Mouse (Mus musculus): ENCODE results near the gene Faap100.
"Not testable (repeated sequence)": the region's sequence is repeated elsewhere in the genome, so short reads cannot be mapped to it uniquely, and the experiment has no call there.

Gene Faap100

GRCm38 (mm10) chr11:120350711-120351110, 27.9 kb downstream of the Faap100 start:
- DNase-seq: peak; percentile 75

- peak; percentile 94 for DNase-seq
These were observed 28.4 kb downstream of the Faap100 start for GRCm38 (mm10) chr11:120349986-120350702.

DNA sequence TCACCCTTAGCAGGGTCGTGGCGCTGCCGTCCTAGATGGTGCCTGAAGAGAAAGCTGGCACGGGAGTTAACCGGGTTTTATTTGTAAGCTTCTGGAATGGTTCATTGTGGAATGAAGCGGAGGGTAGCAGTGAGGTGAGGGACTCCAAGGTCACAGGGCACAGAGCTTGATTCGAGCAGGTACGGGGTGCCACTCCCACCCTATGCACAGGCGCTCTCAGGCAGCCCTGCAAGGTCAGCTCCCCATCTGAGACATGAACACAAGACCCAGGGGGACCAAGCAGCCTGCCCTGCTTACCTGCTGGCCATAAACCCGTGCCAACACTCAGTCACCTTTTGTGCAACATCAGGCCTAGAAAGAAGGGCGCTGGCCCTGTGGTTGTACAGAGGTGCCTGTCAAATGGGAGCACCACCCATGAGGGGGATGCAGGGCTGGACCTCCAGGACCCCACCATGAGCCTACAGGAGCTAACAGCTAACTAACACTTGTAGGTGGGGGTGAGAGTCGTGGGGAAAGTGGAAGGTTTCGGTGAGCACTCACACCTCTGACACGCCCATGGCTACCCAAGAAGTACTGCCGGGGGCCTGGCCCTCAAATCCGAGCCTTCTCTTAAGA, 29.1 kb downstream of the Faap100 start:
- no peak for DNase-seq

GRCm38 (mm10) chr11:120348684-120349370, 29.7 kb downstream of the Faap100 start:
- peak; percentile 79 for DNase-seq

DNA sequence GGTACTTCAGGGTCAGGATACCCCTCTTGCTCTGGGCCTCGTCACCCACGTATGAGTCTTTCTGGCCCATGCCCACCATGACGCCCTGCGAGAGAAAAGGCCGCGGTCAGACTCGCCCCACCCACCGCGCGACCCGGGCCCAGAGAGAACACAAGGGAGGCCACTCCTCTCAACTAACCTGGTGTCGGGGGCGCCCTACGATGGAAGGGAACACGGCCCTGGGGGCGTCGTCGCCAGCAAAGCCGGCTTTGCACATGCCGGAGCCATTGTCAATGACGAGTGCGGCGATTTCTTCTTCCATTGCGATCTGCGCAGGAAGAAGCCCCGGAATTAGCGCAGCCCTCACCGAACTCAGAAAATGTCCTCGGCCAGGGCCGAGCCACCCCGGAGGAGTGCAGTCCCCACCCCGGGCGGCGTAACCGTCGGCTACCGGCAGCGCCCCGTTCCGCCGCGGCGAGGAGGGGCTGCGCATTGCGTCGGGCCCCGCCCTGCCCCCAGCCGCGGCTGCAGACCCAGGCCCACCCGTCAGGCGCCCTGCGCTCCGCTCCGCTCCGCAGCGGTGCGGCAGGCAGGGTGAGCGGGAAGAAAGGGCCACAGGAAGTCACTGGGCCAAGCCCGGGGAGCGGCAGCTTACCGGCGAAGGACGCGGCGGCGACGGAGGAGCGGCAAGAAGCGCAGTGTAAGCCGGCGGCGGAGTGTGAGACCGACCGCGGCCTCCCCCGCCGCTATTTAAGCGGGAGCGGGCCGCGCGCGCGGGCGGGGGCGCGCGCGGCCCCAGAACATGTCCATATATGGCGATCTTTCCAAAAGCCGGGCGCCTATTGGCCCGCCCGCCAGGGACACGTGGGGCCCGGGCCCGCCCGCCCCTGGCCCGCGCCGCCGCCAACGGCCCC, 30.5 kb downstream of the Faap100 start, which contains the start of gene Actg1:
Actg1 (minus strand) TSS at position 752 of the 893 bp plus-strand sequence.
- DNase-seq: peak; percentile 88

- peak; percentile 34 for DNase-seq
These were observed 31.3 kb downstream of the Faap100 start for GRCm38 (mm10) chr11:120347301-120347700.

GRCm38 (mm10) chr11:120346383-120347034, 32.1 kb downstream of the Faap100 start:
- not testable (repeated sequence) for DNase-seq

DNA sequence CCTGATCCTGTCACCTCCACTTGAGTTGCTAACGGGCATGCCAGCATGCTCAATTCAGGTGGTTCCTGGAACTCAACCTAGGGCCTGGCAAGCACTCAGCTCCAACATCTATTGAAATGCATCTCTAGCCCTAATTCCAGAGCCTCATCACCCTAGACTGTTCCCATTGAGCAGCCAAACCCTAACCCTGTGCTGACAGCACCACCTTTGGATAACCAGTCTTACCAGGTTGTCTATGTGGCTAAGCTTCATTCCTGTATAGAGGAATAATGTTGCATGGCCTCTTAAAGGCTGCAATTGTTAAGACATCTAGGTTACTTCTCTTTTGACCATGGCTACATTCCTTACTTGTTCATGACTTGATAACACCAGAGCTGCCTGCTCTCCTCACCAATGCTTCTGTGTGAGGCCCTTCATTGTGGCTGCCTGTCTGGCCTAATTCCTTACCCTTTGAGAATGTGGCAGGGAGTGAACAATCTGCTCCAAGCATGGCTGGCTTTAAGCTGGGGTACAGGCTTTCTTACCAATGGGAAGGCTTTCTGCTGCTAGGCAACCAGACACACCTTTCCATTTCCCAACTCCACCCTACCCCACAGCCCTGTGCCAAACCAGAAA, 33.4 kb downstream of the Faap100 start:
- DNase-seq: peak; percentile 46

- DNase-seq: peak; percentile 2
These were observed 34.1 kb downstream of the Faap100 start for GRCm38 (mm10) chr11:120344310-120344920.

DNA sequence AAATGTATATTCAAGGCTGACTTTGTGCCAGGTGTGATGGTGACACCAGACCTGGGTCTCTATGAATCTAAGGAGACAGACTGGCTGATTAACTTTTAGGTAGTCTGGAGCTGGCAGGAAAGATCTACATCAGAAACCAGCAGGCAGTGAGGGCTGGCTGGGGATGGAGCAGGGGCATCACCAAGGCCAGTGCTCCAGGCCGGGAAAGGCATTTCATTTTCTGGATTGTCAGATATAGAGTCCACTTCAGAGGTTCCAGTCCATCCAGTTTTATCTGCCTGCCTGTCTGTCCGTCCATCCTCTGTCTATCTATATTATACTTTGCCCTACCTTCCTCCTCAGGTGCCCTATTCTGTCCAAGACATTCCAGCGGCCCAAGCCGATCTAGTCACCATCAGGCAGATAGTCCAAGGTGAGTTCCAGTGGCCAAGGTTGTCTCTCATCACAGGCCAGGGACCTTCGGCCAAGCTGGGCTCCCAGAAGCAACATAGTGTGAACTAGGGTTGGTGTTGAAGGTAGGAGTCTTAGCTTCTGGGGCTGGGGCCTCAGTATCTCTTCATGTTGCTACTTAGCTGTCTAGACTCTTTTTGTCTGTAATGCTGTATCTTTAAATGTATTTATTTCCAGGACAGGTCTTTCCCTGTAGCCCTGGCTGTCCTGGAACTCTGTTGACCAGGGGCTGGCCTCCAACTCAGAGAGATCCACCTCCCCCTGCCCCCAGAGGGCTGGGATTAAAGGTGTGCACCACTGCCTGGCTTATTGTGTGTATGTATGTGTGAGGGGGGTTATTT, 34.9 kb downstream of the Faap100 start:
- no peak for DNase-seq

DNA sequence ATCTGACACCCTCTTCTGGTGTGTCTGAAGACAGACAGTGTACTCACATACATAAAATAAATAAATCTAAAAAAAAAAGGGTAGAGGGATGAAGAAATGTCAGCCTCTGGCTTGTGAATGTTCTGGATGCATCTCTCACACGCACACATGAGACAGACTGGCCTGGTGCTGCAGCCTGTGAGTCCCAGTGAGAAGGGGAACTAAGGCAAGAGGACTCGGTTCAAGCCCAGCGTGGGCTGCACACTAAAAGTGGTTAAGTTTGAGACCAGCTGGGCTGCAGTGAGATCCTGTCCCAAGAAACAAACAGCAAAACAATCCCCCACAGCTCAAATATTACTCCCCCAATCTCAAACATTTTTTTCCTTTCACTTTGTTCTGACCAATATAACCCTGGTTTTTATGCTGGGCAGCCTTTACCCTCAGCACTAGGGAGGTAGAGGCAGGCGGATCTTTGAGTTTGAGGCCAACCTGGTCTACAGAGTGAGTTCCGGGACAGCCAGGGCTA, 35.9 kb downstream of the Faap100 start:
- no peak for DNase-seq

DNA sequence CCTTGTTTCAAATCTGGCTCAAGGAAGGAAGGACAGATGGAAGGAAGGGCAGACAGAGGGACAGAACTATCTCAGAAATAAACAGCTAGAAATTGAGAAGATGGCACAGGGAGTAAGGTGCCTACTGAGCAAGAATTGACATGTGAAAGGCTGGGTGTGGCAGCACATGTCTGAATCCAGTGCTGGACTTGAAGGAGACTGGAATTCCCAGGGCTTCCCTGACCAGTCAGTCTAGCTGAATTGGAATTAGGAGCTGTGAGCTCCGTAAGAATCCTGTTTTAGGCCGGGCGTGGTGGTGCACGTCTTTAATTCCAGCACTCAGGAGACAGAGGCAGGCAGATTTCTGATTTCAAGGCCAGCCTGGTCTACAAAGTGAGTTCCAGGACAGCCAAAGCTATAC, 36.9 kb downstream of the Faap100 start:
- no peak for DNase-seq

DNA sequence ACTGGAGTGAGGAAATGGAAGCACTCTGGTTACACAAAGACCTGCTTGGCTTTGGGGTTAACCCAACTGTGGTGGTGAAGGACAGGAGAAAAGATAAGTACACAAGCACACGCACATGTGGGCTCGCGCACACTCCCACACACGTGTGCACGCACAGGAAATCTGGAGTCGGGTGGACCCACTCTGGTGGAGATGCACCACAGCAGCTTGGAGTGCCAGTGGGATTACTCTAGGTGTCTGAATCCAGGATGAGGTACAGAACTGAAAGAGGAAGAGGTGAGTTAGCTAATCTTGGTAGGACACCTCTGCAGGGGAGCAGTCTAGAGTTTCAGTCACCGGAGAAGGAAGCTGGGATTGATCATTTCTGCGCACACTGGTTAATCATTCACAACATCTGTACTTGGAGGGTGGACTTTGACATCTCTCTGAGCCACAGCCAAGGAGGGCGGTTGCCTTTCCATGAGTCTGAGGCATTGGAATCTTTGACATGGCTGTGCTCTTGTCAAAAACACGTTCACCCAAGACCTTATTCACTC, 38.5 kb downstream of the Faap100 start:
- no peak for DNase-seq

- DNase-seq: no peak
These were observed 39.8 kb downstream of the Faap100 start for GRCm38 (mm10) chr11:120338786-120339185.

DNA sequence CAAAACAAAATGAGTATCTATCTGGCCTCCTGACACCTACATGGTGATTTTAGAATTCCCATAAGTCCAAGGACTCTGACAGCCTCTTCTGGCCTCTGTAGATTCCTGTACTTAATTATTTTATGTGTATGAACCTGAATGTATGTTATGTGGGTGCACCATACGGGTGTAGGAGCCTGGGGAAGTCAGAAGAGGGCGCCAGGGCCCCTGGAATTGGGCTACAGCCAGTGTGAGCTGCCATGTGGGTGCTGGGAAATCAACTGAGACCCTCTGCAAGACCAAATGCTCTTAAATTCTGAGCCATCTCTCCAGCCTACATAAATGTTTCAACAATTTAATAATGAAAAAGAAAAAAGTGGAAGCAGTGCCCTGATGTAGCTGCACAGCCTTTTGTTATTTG, 41.1 kb downstream of the Faap100 start:
- DNase-seq: no peak

GRCm38 (mm10) chr11:120335431-120336021, 43.0 kb downstream of the Faap100 start:
- no peak for DNase-seq

- no peak for DNase-seq
These were observed 58.4 kb downstream of the Faap100 start for GRCm38 (mm10) chr11:120320156-120320555.

DNA sequence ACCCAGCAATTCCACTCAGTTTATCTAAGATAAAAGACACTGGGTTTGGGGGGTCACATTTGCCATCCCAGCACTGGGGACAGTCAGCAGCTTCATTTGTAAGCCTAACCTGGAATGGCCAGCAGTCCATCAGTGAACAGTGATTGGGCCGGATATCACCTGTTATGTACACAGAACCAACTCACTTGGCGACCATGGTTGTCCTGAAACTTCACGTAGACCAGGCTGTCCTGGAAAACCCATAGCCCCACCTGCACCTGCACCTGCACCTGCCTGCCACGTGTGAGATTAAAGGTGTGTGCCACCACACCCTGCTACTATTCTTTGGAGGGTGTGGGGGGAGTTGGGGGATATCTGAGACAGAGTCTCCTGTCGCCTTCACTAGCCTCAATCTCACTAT, 59.3 kb downstream of the Faap100 start:
- DNase-seq: no peak

All from lung, postnatal 10 days (tissue).